Mouse (Mus musculus) gastrocnemius, postnatal 25 days (tissue): ENCODE measurements around the gene Serpina12. TPM values are rescaled to one million over a fixed set of nuclear protein-coding genes. Genes with fewer than 3 reads are reported as not detected.

Source experiments
- DNase-seq: peaks from one replicate; pipeline ENCODE4 v3.0.0; 2022
- total RNA-seq, 2 experiments: library from RNA; stranded (reverse); gene quantifications; 1 replicate in 1 of 2; 2 replicates in 1 of 2; pipeline ENCODE4 v1.2.3; 2021

The Serpina12 gene
- total RNA-seq, 2 experiments from 2014 or later: not detected

GRCm38 (mm10) chr12:104003238-104003612, 41.0 kb downstream of the Serpina12 start:
- no peak for DNase-seq

GRCm38 (mm10) chr12:104002569-104003237, 41.5 kb downstream of the Serpina12 start:
- DNase-seq: no peak

DNA sequence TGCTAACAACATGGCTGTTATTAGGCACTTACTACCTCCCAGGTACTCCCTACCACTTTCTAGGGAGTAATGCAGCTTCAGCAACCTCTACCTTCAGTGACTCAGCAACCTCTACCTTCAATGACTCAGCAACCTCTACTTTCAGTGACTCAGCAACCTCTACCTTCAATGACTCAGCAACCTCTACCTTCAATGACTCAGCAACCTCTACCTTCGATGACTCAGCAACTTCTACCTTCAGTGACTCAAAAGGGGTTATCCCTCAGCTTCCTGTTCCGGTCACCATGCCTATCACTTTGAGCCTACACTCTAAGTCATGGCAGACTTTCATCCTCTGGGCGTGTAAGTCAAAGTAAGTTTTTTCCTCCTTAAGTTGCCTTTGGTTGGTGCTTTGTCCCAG, 43.6 kb downstream of the Serpina12 start:
- DNase-seq: no peak

DNA sequence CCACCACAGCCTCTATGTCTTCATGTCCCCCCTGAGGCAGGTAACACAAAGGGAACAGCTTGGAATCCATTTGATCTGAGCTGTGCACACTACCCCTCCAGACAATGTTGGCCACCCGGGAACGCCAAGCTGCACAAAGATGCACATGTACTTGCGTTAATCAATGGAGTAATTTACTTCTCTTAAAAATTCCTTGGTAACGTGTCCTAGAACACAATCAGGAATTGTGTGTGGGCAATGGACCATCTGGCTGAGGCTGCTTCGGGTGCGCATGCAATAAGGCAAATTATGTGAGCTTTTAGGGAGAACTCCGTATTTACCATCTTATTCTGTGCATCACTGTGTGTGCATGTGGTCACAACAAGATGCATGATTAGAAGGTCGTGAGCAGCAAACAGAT, 44.6 kb downstream of the Serpina12 start:
- DNase-seq: no peak

- DNase-seq: no peak
Measured at GRCm38 (mm10) chr12:103996513-103996912, 47.7 kb downstream of the Serpina12 start.

GRCm38 (mm10) chr12:103995292-103996072, 48.8 kb downstream of the Serpina12 start:
- no peak for DNase-seq

DNA sequence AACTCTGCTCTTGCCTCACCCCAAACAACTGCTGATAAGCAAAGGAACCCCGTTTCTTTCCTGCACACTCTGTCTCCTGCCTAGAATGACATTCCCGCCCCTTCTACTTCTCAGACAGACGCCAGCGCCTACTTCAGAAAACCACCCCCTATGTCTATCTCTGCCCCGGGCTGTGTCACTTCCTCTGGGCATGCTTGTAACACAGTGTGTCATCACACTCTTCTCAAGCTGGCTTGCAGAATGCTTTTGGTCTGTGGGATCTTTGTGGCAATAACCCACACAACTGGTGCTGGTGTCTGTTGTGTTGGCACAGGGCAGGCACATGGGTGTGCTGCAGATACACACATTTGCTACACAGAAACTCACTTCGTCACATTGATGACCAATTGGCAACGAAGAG, 51.3 kb downstream of the Serpina12 start:
- no peak for DNase-seq

DNA sequence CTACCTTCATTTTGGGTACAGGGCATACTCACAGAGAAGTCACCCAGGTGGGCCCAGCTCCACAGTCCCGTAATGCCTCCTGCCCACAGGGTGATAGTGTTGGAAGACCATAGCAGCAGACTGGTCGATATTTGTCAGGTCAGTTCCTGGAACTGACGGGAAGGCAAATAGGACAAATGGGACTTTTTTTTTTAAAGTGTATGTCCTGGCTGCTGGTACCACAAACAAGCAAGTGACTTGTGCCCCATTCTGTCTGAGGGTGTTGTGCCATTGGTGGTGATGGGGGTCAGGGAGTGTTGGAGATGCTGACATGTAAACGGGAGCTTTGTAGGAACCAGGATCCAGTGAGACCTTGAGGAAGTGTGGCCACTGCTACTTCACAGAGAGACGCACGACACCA, 54.4 kb downstream of the Serpina12 start, which contains the start of gene Serpina11:
Gene Serpina11, minus strand, starts transcription at position 101 of the 400 bp plus-strand sequence.
- DNase-seq: no peak

DNA sequence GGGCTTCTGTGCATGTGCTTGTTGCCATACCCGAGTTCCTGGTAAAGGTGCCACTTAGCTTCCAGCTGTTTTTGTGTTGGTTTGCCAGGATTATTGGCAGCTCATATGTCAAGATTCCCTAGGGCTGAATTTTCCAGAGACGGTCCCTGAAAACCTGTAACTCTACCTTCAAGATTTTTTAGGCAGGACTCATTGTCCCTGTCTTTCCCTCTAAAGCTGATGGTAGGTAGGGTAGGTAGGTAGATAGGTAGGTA, 54.8 kb downstream of the Serpina12 start:
- DNase-seq: no peak

- DNase-seq: no peak
Measured at GRCm38 (mm10) chr12:103988754-103989513, 55.3 kb downstream of the Serpina12 start.

DNA sequence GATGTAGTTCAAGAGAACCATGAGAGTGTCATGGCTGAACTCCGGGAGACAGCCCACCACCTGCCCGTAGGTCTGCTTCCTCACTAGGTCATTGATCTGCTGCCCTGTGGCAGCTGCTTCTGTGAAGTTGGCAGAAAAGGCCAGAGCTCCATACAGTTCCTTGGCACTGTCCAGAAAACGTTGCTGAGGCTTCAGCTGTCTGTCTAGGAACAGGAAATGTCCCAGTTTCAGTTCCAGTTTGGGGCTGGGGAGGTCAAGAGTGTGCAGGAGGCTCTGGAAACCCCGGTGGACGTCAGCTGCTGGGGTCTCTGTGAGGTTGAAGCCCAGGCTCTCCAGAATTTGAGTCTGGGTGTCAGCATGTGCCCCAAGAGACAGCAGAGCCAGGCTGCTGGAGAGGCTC, 58.4 kb downstream of the Serpina12 start:
- DNase-seq: no peak

DNA sequence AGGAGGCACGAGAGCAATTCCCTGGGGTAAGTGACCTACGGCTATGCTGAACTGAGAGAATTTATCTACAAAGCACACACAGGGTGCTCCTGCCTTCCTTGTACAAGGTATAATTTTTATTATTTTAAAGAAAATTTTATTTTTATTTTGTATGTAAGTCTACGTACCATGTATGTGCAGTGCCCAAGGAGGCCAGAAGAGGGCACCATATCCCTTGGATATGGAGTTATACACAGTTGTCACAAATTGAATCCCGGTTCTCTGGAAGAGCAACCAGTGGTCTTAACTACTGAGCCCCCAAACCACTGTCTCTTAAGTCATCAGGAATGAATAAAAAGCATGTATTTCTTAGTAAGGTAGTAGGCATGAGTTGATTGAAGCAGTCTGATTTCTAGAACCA, 59.3 kb downstream of the Serpina12 start:
- DNase-seq: no peak

DNA sequence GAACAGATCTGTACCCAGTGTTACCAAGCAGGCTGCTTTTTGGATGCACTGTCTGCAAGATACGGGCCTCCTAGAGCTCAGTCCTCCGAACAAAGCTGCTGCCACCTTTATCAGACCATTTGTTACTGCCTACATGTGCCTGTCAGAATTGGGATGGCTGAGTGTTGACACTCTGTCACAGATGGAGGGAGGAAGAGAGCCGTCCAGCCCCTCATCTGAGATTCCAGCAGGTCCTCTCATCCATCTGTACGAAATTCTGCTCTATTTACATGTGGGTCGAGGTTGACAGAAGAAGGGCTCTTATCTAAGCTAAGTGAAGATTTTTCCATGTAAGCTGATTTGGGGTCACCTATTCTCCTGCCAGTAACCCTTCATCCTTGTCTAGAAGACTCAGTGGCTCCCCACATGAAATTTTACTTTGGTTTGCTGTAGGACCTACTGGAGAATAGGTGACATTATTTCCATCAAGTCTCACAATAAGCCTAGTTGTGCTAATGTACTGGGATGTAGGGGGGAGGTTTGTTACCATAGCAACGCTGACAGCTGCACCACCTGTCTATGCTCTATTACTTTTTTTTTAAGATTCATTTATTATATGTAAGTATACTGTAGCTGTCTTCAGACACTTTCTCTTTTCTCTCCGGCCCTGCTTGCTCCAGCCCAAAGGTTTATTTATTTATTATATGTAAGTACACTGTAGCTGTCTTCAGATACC, 62.4 kb downstream of the Serpina12 start:
- no peak for DNase-seq

Other genes starting within 250 kb of the Serpina12 start
- not detected for gene Serpina1b, start 214.1 kb downstream of the Serpina12 start, total RNA-seq
- not detected for gene Serpina1a, start 180.9 kb downstream of the Serpina12 start, total RNA-seq
- gene Serpina1c, start 139.6 kb downstream of the Serpina12 start, total RNA-seq: not detected
- gene Serpina1e, start 85.5 kb downstream of the Serpina12 start, total RNA-seq: under 1 TPM in 1 of 2 experiments, not detected in 1; 0.27 TPM
- gene Serpina11, start 54.5 kb downstream of the Serpina12 start, total RNA-seq: not detected
- not detected for gene Serpina9, start 30.7 kb downstream of the Serpina12 start, total RNA-seq
- gene Serpina5, start 56.7 kb upstream of the Serpina12 start, total RNA-seq: not detected
- gene Serpina3a, start 68.3 kb upstream of the Serpina12 start, total RNA-seq: not detected
- not detected for gene Serpina3b, start 83.6 kb upstream of the Serpina12 start, total RNA-seq
- gene Serpina3c, start 109.4 kb upstream of the Serpina12 start, total RNA-seq: 1 to 10 TPM in 1 of 2 experiments, under 1 TPM in 1; 0.72 to 6.2 TPM
- not detected for gene Serpina3f, start 170.1 kb upstream of the Serpina12 start, total RNA-seq
- not detected for gene Serpina3g, start 191.8 kb upstream of the Serpina12 start, total RNA-seq
- not detected for gene Serpina3i, start 218.7 kb upstream of the Serpina12 start, total RNA-seq